Mouse (Mus musculus) bone marrow, adult 2 months (tissue): ENCODE measurements at regions not wholly inside any gene's neighbourhood (a gene's known extent, or its start where the extent isn't known, plus 50 kb on each side); places are given as distances from the start of the nearest gene placed in this dataset.

Experiments used
- CTCF ChIP-seq: fragments of 200-500 bp; IDR thresholded peaks from 2 replicates; pipeline ENCODE4 v1.5.1; 2011; ENCODE audit warnings: low read length, control low read depth; ENCODE audit not compliant: control insufficient read depth, insufficient read depth
- POLR2A ChIP-seq: fragments of 200-500 bp; IDR thresholded peaks from 2 replicates; pipeline ENCODE4 v1.6.1; 2011; ENCODE audit warnings: low read depth, mild to moderate bottlenecking, control low read depth, low read length, borderline replicate concordance; ENCODE audit not compliant: control insufficient read depth

- no peak for TF ChIP-seq CTCF
- TF ChIP-seq POLR2A, result no peak
These were observed 264.6 kb downstream of the Gm45692 start for GRCm38 (mm10) chr8:26383886-26384285.
